Mouse (Mus musculus) MEL (cell line): ENCODE data around the gene Ociad2. TPM values are rescaled to one million over a fixed set of nuclear protein-coding genes. Genes with fewer than 3 reads are reported as not detected.

Experiments used
- DNase-seq: peaks from one replicate; pipeline ENCODE4 v3.0.0; 2011; ENCODE audit warnings: low read depth, low spot score
- H3K27ac ChIP-seq: 2 replicates; pipeline ENCODE4 v1.5.1; 2012; ENCODE audit warnings: low read depth, mild to moderate bottlenecking, control low read depth, low read length, moderate library complexity; ENCODE audit not compliant: control insufficient read depth
- H3K27me3 ChIP-seq, 2 experiments: fragments of 150-350 bp in 1 of 2; sonication (generic) in 1 of 2; 2 replicates each; pipeline ENCODE4 v1.6.1; 2012; ENCODE audit warnings: low read length in 2 of 2, mild to moderate bottlenecking in 2 of 2, improper control_type of control experiment in 1 of 2, moderate library complexity in 1 of 2; ENCODE audit not compliant: insufficient read depth in 2 of 2, control insufficient read depth in 1 of 2
- H3K36me3 ChIP-seq, 2 experiments: 2 replicates each; pipeline ENCODE4 v1.6.1; 2012 to 2014; ENCODE audit warnings: low read length in 2 of 2, improper control_type of control experiment in 1 of 2, inconsistent platforms in 1 of 2, mild to moderate bottlenecking in 1 of 2; ENCODE audit not compliant: insufficient read depth in 2 of 2, control insufficient read depth in 1 of 2
- H3K4me1 ChIP-seq, 2 experiments: fragments of 150-350 bp in 1 of 2; sonication (generic) in 1 of 2; 2 replicates each; pipeline ENCODE4 v1.6.1; 2012; ENCODE audit warnings: low read length in 2 of 2, improper control_type of control experiment in 1 of 2, mild to moderate bottlenecking in 1 of 2; ENCODE audit not compliant: insufficient read depth in 2 of 2, control insufficient read depth in 1 of 2
- H3K4me3 ChIP-seq, 2 experiments: fragments of 150-350 bp in 1 of 2; sonication (generic) in 1 of 2; 2 replicates each; pipeline ENCODE4 v1.5.1; 2012; ENCODE audit warnings: low read depth in 2 of 2, low read length in 2 of 2, mild to moderate bottlenecking in 2 of 2, moderate library complexity in 2 of 2, control low read depth in 1 of 2, improper control_type of control experiment in 1 of 2; ENCODE audit not compliant: control insufficient read depth in 1 of 2, insufficient read depth in 1 of 2
- H3K79me2 ChIP-seq: 2 replicates; pipeline ENCODE4 v1.6.1; 2012; ENCODE audit warnings: mild to moderate bottlenecking, low read length, moderate library complexity; ENCODE audit not compliant: control insufficient read depth, poor library complexity, insufficient read depth
- H3K9ac ChIP-seq: 2 replicates; pipeline ENCODE4 v1.6.1; 2012; ENCODE audit warnings: low read depth, mild to moderate bottlenecking, control low read depth, low read length, moderate library complexity; ENCODE audit not compliant: control insufficient read depth, poor library complexity, severe bottlenecking
- H3K9me3 ChIP-seq: fragments of 150-350 bp; sonication (generic); replicated peaks from 2 replicates; pipeline ENCODE4 v1.6.1; 2012; ENCODE audit warnings: mild to moderate bottlenecking, low read length, improper control_type of control experiment, moderate library complexity; ENCODE audit not compliant: insufficient read depth
- BHLHE40 ChIP-seq: IDR thresholded peaks from 2 replicates; pipeline ENCODE4 v1.6.1; 2012; ENCODE audit warnings: low read depth, mild to moderate bottlenecking, inconsistent platforms, low read length, improper control_type of control experiment, borderline replicate concordance
- CHD2 ChIP-seq: IDR thresholded peaks from 2 replicates; pipeline ENCODE4 v1.6.1; 2011; ENCODE audit warnings: low read length, improper control_type of control experiment
- CTCF ChIP-seq, 3 experiments: IDR thresholded peaks in 2 of 3; conservative IDR thresholded peaks in 1 of 3; 2 replicates each; pipeline ENCODE4 v1.5.1; 2011 to 2012; ENCODE audit warnings: low read length in 3 of 3, low read depth in 2 of 3, mild to moderate bottlenecking in 2 of 3, improper control_type of control experiment in 1 of 3, inconsistent platforms in 1 of 3, mixed read lengths in 1 of 3, moderate library complexity in 1 of 3; ENCODE audit not compliant: control insufficient read depth in 1 of 3, insufficient read depth in 1 of 3, poor library complexity in 1 of 3, severe bottlenecking in 1 of 3
- E2F4 ChIP-seq: IDR thresholded peaks from 2 replicates; pipeline ENCODE4 v1.6.1; 2011; ENCODE audit warnings: low read depth, low read length, improper control_type of control experiment, borderline replicate concordance
- ELF1 ChIP-seq: IDR thresholded peaks from 2 replicates; pipeline ENCODE4 v1.6.1; 2014; ENCODE audit warnings: low read depth, mild to moderate bottlenecking, inconsistent platforms, low read length, improper control_type of control experiment, moderate library complexity
- GABPA ChIP-seq: IDR thresholded peaks from 2 replicates; pipeline ENCODE4 v1.6.1; 2012; ENCODE audit warnings: low read depth, mild to moderate bottlenecking, inconsistent platforms, low read length, improper control_type of control experiment, moderate library complexity
- GATA1 ChIP-seq: IDR thresholded peaks from 2 replicates; pipeline ENCODE4 v1.6.1; 2011; ENCODE audit warnings: low read depth, low read length, improper control_type of control experiment
- HCFC1 ChIP-seq: IDR thresholded peaks from 2 replicates; pipeline ENCODE4 v1.6.1; 2012; ENCODE audit warnings: low read depth, mild to moderate bottlenecking, inconsistent platforms, low read length, improper control_type of control experiment, moderate library complexity
- KAT2A ChIP-seq: conservative IDR thresholded peaks from 2 replicates; pipeline ENCODE4 v1.6.1; 2012; ENCODE audit warnings: low read depth, low read length, improper control_type of control experiment, inconsistent platforms
- MAFK ChIP-seq: IDR thresholded peaks from 2 replicates; pipeline ENCODE4 v1.6.1; 2011; ENCODE audit warnings: low read depth, mild to moderate bottlenecking, low read length, improper control_type of control experiment, borderline replicate concordance
- MAX ChIP-seq: IDR thresholded peaks from 2 replicates; pipeline ENCODE4 v1.6.1; 2011; ENCODE audit warnings: low read length, improper control_type of control experiment
- MEF2A ChIP-seq: IDR thresholded peaks from 2 replicates; pipeline ENCODE4 v1.6.1; 2014; ENCODE audit warnings: low read depth, mild to moderate bottlenecking, inconsistent platforms, low read length, improper control_type of control experiment; ENCODE audit not compliant: poor library complexity, insufficient replicate concordance, severe bottlenecking; ENCODE audit errors: extremely low read depth
- MXI1 ChIP-seq: IDR thresholded peaks from 2 replicates; pipeline ENCODE4 v1.6.1; 2011; ENCODE audit warnings: mild to moderate bottlenecking, low read depth, low read length, improper control_type of control experiment
- MYC ChIP-seq: IDR thresholded peaks from 2 replicates; pipeline ENCODE4 v1.6.1; 2011; ENCODE audit warnings: low read depth, mild to moderate bottlenecking, low read length, improper control_type of control experiment, moderate library complexity
- NELFE ChIP-seq: IDR thresholded peaks from 2 replicates; pipeline ENCODE4 v1.6.1; 2011; ENCODE audit warnings: low read depth, low read length, improper control_type of control experiment
- NRF1 ChIP-seq: IDR thresholded peaks from 2 replicates; pipeline ENCODE4 v1.6.1; 2014; ENCODE audit warnings: low read depth, mild to moderate bottlenecking, inconsistent platforms, low read length, improper control_type of control experiment, moderate library complexity; ENCODE audit not compliant: poor library complexity, insufficient read depth, severe bottlenecking
- POLR2A ChIP-seq, 2 experiments: IDR thresholded peaks; 2 replicates each; pipeline ENCODE4 v1.6.1; 2011 to 2012; ENCODE audit warnings: low read length in 2 of 2, mild to moderate bottlenecking in 2 of 2, control low read depth in 1 of 2, improper control_type of control experiment in 1 of 2, low read depth in 1 of 2, moderate library complexity in 1 of 2; ENCODE audit not compliant: control insufficient read depth in 1 of 2, insufficient read depth in 1 of 2, poor library complexity in 1 of 2
- POLR2AphosphoS5 ChIP-seq: IDR thresholded peaks from 2 replicates; pipeline ENCODE4 v1.6.1; 2012; ENCODE audit warnings: low read depth, borderline replicate concordance, mild to moderate bottlenecking, inconsistent platforms, low read length, moderate library complexity, mixed read lengths
- RAD21 ChIP-seq: IDR thresholded peaks from 2 replicates; pipeline ENCODE4 v1.6.1; 2011; ENCODE audit warnings: mild to moderate bottlenecking, low read depth, low read length, improper control_type of control experiment
- RCOR1 ChIP-seq: IDR thresholded peaks from 2 replicates; pipeline ENCODE4 v1.6.1; 2012; ENCODE audit warnings: low read depth, mild to moderate bottlenecking, inconsistent platforms, low read length, improper control_type of control experiment
- SIN3A ChIP-seq: IDR thresholded peaks from 2 replicates; pipeline ENCODE4 v1.6.1; 2012; ENCODE audit warnings: low read length, improper control_type of control experiment, inconsistent platforms
- SMC3 ChIP-seq: IDR thresholded peaks from 2 replicates; pipeline ENCODE4 v1.6.1; 2011; ENCODE audit warnings: low read depth, low read length, improper control_type of control experiment
- TBP ChIP-seq: IDR thresholded peaks from 2 replicates; pipeline ENCODE4 v1.8.0; 2011; ENCODE audit warnings: low read depth, low read length, improper control_type of control experiment
- TCF12 ChIP-seq: IDR thresholded peaks from 2 replicates; pipeline ENCODE4 v1.6.1; 2014; ENCODE audit warnings: low read depth, mild to moderate bottlenecking, inconsistent platforms, low read length, improper control_type of control experiment, moderate library complexity
- UBTF ChIP-seq: IDR thresholded peaks from 2 replicates; pipeline ENCODE4 v1.6.1; 2012; ENCODE audit warnings: low read depth, mild to moderate bottlenecking, inconsistent platforms, low read length, improper control_type of control experiment, moderate library complexity, borderline replicate concordance; ENCODE audit not compliant: insufficient read depth
- USF2 ChIP-seq, 2 experiments: IDR thresholded peaks; 2 replicates each; pipeline ENCODE4 v1.6.1; 2011 to 2012; ENCODE audit warnings: improper control_type of control experiment in 2 of 2, low read length in 2 of 2, borderline replicate concordance in 1 of 2, inconsistent platforms in 1 of 2, low read depth in 1 of 2, mild to moderate bottlenecking in 1 of 2; ENCODE audit not compliant: insufficient read depth in 1 of 2
- ZKSCAN1 ChIP-seq: IDR thresholded peaks from 2 replicates; pipeline ENCODE4 v1.6.1; 2012; ENCODE audit warnings: low read depth, mild to moderate bottlenecking, inconsistent platforms, low read length, improper control_type of control experiment, moderate library complexity
- ZNF384 ChIP-seq: IDR thresholded peaks from 2 replicates; pipeline ENCODE4 v1.6.1; 2012; ENCODE audit warnings: low read depth, mild to moderate bottlenecking, inconsistent platforms, low read length, improper control_type of control experiment
- polyA plus RNA-seq, 2 experiments: library from polyadenylated mRNA; stranded (reverse) in 1 of 2; unstranded in 1 of 2; fragments of >175 nt in 1 of 2; fragments of >200 nt in 1 of 2; gene quantifications; 2 replicates each; pipeline versions ENCODE4 v1.2.1 to v1.2.4; 2012; ENCODE audit warnings: low replicate concordance in 2 of 2, low read depth in 1 of 2; ENCODE audit not compliant: insufficient read length in 2 of 2, insufficient read depth in 1 of 2, missing spikeins in 1 of 2
- total RNA-seq: library from RNA; depleted of rRNA; stranded (reverse); fragments of 300-350 nt; gene quantifications from 2 replicates; pipeline ENCODE4 v1.2.3, GENCODE M21; 2012

The Ociad2 gene
- total and polyA plus RNA-seq, 3 experiments = 3.9 to 11.0 TPM; not detected in 1

- H3K27ac ChIP-seq = no peak overlapping the region; the same call in 1 of the 2 replicates
- H3K79me2 ChIP-seq = peaks cover 21% of the 10 kb centered on the region
- peak; percentile 28 for DNase-seq
- TF ChIP-seq POLR2AphosphoS5 = no peak
- no peak for TF ChIP-seq NELFE
- TF ChIP-seq RCOR1 = no peak
- TF ChIP-seq GATA1 = no peak
- TF ChIP-seq ZKSCAN1 = no peak
- TF ChIP-seq BHLHE40 = no peak
- TF ChIP-seq GABPA = no peak
- TF ChIP-seq SMC3 = no peak
- no peak for TF ChIP-seq POLR2A (IDR thresholded peaks at IDR 0.05; ENCODE audit: control insufficient read depth in 1 of 2, insufficient read depth in 1 of 2, low read depth in 1 of 2, low read length in 2 of 2, poor library complexity in 1 of 2)
- no peak for TF ChIP-seq CHD2
- no peak for TF ChIP-seq RAD21
- TF ChIP-seq MXI1 = no peak
- no peak for TF ChIP-seq ZNF384
- no peak for TF ChIP-seq E2F4
- TF ChIP-seq TCF12 = no peak
- no peak for TF ChIP-seq MAX
- no peak for TF ChIP-seq MAFK
- TF ChIP-seq USF2 (IDR thresholded peaks at IDR 0.05; ENCODE audit: borderline replicate concordance in 1 of 2, insufficient read depth in 1 of 2, low read depth in 1 of 2, low read length in 2 of 2) = no peak
- no peak for TF ChIP-seq CTCF (IDR thresholded peaks at IDR 0.05 in 2 of 3, conservative IDR thresholded peaks at IDR 0.05 in 1 of 3; ENCODE audit: control insufficient read depth in 1 of 3, insufficient read depth in 1 of 3, low read depth in 2 of 3, low read length in 3 of 3, poor library complexity in 1 of 3, severe bottlenecking in 1 of 3)
- H3K27me3 ChIP-seq = no peaks in the 10 kb centered on the region
- peaks cover 3 to 6% of the 10 kb centered on the region in 2 experiments for H3K4me1 ChIP-seq
- H3K9me3 ChIP-seq = no peaks in the 10 kb centered on the region
- peaks cover 6 to 25% of the 10 kb centered on the region in 2 experiments for H3K36me3 ChIP-seq
- peak overlapping the region; percentile 99 for H3K9ac ChIP-seq
- H3K4me3 ChIP-seq = peak overlapping the region; percentile 97 to 99
Measured at GRCm38 (mm10) chr5:73293458-73293827, 47.4 kb downstream of the Ociad2 start.

- H3K27me3 ChIP-seq = no peaks in the 10 kb centered on the region
- DNase-seq = peak; percentile 98
- H3K4me3 ChIP-seq = peak within 1 kb of the TSS; percentile 97 to 99
- H3K9ac ChIP-seq = peak within 1 kb of the TSS; percentile 99
- peaks cover 3 to 6% of the 10 kb centered on the region in 2 experiments for H3K4me1 ChIP-seq
- peak within 1 kb of the TSS; percentile 87 for H3K27ac ChIP-seq
- H3K9me3 ChIP-seq = no peaks in the 10 kb centered on the region
- peaks cover 6 to 27% of the 10 kb centered on the region in 2 experiments for H3K36me3 ChIP-seq
- H3K79me2 ChIP-seq = peaks cover 21% of the 10 kb centered on the region
- peak; percentile 95 for TF ChIP-seq NELFE
- no peak for TF ChIP-seq CTCF (IDR thresholded peaks at IDR 0.05 in 2 of 3, conservative IDR thresholded peaks at IDR 0.05 in 1 of 3; ENCODE audit: control insufficient read depth in 1 of 3, insufficient read depth in 1 of 3, low read depth in 2 of 3, low read length in 3 of 3, poor library complexity in 1 of 3, severe bottlenecking in 1 of 3)
- no peak for TF ChIP-seq UBTF
- TF ChIP-seq MYC = peak; percentile 73; the same call in 1 of the 2 replicates
- TF ChIP-seq ELF1 = peak; percentile 76
- TF ChIP-seq TCF12 = peak; percentile 10; the same call in 1 of the 2 replicates
- TF ChIP-seq NRF1 = peak; percentile 88
- peak; percentile 91 for TF ChIP-seq HCFC1
- TF ChIP-seq MEF2A = no peak
- TF ChIP-seq SIN3A = peak; percentile 81
- no peak; the same call in 1 of the 2 replicates for TF ChIP-seq KAT2A
- no peak for TF ChIP-seq RCOR1
- TF ChIP-seq TBP = 0 out of 2 replicates have a peak, but pooled peaks have one; percentile 40
- peak; percentile 90 for TF ChIP-seq MXI1
- TF ChIP-seq MAX = peak; percentile 72
Measured at GRCm38 (mm10) chr5:73292502-73293457, 48.0 kb downstream of the Ociad2 start, which contains the start of gene Ociad1. Gene Ociad1, plus strand, starts transcription at chr5:73292784.
